Mouse (Mus musculus): ENCODE measurements around the gene Zswim1.
A peak's percentile ranks its signal among the peaks of the same experiment; 100 is the strongest.

The Zswim1 gene

DNA sequence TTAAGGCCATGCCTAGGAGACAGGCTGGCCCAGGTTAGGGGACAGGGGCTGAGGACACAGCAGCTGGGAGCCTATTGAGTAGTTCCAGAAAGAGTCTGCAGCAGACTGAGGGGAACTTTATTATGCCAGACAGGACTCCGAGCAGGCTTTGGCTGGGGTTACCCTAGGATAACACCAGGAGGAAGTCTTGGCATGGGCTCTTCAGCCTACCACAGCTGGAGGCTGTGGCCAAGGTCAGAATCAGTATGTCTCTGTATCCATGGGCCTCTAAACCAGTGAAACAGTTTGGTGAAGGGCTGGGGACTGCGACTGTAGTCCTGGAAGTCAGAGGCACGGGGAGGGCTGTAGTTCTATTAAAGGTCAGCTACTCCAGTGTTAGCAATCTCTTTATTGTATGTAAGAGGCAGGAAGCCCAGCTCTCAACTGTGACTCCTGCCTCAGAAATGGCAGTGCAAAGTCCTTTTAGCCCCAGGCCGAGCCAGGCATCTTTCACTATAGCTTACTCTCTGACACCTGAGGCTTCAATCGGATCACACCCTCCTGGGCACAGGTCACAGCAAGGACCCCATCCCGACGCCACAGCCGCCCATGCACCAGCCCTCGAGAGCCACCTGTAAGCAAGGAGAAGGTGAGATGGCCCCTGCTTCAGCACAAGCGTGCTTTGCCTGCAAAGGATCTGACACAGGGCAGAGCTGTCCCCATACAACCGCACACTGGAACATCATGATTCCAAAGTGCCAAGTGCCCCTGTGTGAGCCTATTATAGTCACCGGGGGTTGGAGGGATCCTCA lies 29.9 kb upstream of the Zswim1 start:
- DNase-seq (ENCODE audit: low read depth, low spot score): no peak

DNA sequence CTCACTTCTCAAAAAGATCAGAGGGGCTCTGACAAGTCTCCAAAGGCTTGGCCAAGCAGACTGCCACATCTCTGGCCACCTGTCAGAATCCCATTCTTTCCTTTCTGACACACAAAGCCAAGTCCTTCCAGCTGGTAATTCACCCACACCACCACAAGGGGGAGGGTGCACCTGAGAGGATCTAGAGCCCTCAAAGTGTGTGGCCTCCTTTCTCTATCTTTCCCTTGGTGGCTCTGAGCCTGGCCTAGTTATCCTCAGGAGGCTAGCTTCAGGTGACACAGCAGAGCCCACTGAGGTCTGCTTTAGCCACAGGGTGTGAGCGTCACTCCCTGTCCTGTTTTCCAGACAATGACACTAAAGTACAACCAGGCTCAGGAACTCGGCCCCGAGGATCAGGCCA lies 29.2 kb upstream of the Zswim1 start:
- peak; percentile 88 for DNase-seq (ENCODE audit: low read depth, low spot score)

DNA sequence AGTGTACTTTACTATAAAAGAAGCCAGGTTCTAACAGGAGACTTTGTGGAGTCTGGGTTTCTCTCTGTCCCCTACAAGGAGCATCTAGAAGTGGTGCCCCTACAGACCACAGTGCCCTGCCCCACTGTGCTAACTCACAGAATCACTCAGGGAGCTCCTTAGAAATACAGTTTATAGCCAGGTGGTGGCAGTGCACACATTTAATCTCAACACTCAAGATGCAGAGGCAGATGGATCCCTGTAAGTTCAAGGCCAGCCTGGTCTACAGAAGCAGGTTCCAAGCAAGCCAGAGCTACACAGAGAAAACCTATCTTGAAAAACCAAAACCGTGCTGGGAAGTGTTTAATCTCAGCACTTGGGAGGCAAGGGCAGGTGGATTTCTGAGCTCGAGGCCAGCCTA lies 28.7 kb upstream of the Zswim1 start:
- peak; percentile 47 for DNase-seq (ENCODE audit: low read depth, low spot score)

DNA sequence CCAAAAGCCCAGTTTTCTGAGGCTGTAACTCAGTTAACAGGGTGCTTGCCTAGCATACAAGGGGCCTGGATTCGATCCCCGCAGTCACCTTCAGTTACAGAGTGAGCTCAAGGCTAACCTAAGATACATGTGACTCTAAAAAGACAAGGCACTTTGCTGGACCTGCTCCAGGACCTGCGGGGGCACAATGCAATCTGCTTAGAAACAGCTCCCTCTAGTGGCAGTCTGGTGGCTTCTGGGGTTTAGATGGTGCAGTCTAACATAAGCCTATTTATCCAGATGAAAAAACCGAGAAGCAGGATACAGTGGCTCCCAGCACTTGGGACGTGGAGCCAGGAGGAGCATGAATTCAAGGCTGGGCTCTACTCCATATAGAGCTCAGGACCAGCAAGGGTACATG lies 28.2 kb upstream of the Zswim1 start:
- peak; percentile 96 for DNase-seq (ENCODE audit: low read depth, low spot score)

DNA sequence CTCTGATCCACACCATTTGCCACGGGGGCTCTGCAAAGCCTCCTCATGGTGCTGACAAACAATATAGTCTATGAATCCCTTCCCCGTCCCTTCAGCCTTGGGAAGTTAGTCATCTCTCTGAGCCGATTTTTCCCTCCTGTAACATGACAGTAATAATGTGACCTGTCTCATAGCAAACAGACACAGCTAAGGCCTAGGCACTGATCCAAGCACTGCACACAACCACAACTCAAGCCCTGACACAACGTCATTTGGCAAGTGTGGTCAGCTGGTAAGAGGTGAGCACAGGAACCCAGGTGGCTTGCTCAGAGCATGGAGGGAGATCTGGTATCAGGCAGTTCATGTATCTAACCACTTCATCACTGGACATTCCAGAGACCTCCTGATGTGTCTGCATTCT lies 26.6 kb upstream of the Zswim1 start:
- DNase-seq (ENCODE audit: low read depth, low spot score): no peak

DNA sequence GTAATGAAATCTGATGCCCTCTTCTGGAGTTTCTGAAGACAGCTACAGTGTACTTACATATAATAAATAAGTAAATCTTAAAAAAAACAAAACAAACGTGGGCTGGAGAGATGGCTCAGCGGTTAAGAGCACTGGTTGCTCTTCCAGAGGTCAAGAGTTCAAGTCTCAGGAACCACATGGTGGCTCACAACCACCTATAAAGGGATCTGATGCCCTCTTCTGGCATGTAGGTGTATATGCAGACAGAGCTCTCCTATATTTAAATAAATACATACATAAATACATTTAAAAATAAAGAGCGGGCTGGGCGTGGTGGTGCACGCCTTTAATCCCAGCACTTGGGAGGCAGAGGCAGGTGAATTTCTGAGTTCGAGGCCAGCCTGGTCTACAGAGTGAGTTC lies 23.9 kb upstream of the Zswim1 start:
- DNase-seq (ENCODE audit: low read depth, low spot score): peak; percentile 45

DNA sequence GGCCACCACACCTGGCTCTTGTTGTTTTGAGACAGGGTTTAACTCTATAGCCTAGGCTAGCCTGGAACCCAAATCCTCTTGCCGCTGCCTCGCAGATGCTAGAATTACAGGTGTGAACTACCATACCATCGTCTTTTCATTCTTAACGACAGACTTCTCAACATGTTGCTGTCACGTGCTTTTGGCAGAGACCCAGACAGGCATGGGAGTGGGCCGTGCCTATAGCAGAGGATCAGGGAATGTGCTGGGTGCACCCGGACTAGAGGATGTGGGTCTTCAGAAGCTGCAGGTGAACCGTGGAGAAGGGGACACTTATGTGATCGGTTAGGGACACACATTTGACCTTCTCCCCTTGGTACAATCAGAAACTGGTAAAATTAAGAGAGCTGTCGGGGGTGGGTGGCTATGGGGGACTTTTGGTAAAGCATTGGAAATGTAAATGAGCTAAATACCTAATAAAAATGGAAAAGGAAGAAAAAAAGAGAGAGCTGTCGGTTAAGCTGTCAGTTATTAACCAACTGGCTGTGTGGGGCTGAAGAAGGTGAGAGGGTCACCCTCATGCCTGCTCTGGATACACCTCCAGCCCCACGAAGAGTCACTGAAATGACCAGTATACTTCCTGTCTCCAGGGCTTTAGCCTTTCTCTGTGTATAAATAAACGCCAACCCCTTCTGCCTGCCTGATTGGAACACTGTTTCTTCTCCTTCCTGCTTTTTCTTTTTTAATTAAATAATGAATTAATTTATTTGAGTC lies 22.1 kb upstream of the Zswim1 start:
- DNase-seq (ENCODE audit: low read depth, low spot score): no peak

DNA sequence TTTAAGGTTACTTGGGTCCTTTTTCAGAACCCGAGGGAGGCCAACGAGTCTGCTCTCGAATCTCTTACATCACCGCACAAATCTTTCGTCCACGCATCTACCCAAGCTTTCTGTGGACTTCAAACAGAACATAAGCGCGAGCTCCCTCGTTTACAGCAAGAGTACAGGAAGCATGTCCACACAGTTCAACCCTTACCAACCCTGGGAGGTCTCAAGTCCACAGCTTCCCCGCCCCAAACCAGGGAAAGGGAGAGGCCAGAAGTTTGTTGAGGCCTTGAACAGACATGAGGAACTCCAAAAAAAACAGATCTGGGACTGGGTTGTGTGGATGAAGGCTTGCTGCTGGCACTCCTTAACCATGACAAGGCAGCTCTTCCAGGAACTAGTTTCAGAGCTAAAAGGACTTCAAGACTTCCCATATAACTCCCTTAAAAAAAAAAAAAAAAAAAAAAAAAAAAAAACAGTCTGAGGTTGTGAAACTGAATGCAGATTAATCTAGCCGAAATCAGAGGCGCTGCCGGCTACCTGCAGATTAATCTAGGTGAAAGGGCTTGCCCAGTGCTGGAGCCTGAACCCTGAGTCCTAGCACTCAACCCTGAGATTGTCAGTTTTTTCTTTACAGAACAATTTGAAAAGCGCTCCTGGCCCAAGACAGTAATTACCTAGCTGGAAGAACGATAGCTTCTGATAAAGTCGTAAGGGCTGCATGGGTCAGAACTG lies 19.1 kb upstream of the Zswim1 start:
- DNase-seq (ENCODE audit: low read depth, low spot score): no peak

DNA sequence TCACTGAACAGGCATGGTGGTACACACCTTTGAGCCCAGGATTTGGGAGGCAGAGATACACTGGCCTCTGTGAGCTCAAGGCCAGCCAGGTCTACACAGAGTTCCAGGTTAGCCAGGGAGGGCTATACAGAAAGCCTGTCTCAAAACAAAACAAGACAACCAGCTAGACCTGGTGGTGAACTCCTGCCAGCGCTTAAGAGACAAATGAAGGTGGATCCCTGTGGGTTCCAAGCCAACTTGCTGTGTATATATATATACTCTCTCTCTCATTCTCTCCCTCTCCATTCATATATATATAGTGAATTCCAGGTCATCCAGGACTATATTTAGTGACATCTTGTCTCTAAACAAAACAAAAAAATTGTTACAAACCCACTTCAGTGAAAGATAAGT lies 18.6 kb upstream of the Zswim1 start:
- DNase-seq (ENCODE audit: low read depth, low spot score): no peak

DNA sequence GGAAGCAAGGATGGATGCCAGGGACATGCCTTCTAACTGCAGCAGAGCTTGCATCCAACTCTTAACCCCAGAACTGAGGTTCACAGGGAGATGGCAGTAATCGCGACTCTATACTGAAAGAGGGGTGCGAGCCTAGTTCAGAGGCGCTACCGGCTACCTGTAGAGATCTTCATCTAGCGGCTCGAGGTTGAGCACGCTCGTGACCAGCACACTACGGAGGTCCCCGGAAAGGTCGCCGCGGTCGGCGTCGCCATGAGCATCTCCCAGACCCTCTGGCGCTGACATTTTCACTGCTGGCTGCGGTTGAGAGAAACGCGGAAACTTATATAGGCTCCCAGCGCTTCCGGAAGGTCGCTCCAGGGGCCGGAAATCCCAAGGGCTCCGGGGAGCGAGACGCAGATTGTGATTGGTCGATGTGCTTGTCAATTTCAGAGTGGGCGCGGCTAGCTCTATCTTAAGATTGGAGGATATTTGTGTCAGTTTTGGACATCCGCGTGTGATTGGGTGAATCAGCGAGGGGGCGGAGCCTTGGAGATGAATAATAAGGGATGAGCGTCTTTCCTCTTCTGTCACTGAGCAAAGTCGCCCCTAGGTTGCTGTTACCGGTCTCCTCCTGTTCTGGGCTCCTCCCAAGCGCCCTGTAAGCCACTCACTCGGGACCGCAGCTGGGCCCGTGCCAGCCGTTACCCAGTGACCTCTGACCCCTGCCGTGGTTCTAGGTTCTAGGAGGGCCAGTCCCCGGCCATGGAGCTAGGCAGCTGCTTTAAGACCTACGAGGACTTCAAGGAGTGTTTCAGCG lies 17.8 kb upstream of the Zswim1 start, which contains the start of the genes Acot8 and Zswim3:
Gene Acot8 (minus strand): TSS at position 350 of the 799 bp plus-strand sequence.
Gene Zswim3 (plus strand): TSS at position 566 of the 799 bp plus-strand sequence.
- peak; percentile 99 for DNase-seq (ENCODE audit: low read depth, low spot score)

DNA sequence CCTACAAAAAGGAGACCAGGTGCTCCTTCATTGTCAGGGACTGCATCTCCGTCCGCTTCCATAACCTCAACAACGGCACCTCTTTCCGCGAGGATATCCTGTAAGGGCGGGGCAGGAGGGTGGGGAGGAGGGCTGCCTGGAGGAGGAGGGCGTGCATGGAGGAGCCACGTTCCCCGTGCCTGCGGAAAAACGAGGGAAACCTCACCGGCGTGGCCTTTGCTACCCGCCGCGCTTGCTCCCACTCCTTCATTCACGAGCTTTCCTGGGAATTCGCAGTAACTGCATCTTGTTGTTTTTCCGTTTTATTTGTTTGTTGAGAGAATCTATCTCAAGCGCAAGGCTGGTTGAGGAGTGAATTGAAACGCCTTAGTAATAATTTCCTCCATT lies 17.2 kb upstream of the Zswim1 start:
- DNase-seq (ENCODE audit: low read depth, low spot score): peak; percentile 67

DNA sequence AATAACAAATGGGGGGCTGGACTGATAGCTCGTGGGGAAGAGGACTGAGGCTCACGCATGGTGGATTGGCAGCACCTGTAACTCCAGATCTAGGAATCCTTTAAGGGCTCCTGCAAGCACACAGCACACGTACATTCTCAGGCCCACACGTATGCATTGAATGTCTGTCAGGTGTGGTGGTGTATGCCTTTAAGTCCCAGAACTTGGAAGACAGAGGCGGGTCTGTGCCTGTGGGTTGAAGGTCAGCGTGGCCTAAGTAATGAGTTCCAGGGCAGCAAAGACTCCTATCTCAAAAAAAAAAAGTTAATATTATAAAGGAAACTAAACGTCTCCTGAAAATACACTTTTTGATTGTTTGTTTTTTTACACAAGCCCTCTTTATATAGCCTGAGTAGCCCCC lies 15.9 kb upstream of the Zswim1 start:
- DNase-seq (ENCODE audit: low read depth, low spot score): no peak

DNA sequence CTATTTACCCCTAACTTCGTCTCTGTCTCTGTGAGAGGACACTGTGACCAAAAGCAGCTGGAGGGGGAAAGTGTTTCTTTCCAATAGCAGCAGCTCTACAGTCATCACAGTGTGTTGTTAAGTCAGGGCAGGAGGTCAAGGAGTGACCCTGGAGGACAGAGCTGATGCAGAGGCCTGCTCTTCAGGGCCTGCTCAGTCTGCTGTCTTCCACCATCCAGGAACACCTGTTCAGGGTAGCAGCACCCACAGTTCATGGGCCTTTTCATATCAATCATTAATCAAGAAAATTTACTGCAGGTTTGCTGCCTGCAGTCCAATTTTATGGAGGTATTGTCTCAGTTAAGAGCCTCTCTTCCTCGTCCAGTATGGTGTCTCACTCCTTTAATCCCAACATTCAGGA lies 8.9 kb upstream of the Zswim1 start:
- DNase-seq (ENCODE audit: low read depth, low spot score): no peak

DNA sequence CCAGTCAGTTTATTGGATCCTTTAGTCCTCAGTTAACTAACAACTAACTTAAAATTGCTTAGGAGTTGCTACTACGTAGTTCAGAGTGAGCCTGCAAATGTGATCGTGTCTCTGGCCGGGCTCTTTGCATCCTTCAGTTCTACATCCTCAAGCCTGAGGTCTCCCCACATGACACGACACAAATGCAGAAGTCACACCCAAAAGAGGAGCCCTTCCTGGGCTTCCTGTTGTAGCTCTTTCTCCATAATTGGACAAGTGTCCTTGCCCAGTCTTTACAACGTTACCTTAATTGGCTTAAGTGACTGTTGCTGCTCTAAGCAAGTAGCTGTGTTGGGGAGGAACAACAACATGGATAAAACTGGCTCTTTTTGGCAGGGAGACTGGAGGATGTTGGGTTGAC lies 7.1 kb upstream of the Zswim1 start:
- DNase-seq (ENCODE audit: low read depth, low spot score): no peak

DNA sequence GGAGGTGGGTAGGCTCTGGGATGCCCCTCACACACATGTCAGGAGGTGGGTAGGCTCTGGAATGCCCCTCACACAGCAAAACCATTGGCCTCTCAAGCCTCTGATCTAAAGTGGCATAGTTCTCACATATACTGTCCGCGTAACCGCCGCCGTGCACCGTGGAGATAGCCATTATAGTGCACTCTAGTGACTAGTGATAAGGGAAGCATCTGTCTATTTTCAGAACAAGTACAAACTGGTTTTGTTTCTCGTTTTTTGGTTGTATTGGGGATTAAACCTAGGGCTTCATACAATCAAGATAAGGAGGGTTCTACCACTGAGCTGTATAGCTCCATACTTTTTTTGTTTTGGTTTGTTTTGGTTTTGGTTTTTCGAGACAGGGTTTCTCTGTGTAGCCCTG lies 6.7 kb upstream of the Zswim1 start:
- DNase-seq (ENCODE audit: low read depth, low spot score): no peak

DNA sequence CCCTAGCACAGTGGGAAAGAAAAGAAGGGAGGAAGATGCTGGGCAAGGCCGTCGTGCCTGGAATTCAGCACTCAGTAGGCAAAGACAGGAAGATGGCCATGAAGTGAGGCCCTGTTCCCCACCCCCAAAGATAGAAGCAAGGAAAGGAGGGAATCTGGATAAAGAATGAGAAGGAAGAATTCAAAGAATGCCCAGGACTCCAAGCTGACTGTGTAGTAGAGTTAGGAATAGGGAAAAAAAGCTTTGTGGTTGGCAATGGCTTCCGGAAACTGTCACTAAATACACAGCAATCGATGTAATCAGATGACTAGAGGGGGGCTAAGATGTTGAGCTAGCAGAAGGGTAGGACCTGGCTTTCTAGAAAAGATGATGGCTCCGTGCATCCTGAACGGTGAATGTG lies 5.3 kb upstream of the Zswim1 start:
- no peak for DNase-seq (ENCODE audit: low read depth, low spot score)

DNA sequence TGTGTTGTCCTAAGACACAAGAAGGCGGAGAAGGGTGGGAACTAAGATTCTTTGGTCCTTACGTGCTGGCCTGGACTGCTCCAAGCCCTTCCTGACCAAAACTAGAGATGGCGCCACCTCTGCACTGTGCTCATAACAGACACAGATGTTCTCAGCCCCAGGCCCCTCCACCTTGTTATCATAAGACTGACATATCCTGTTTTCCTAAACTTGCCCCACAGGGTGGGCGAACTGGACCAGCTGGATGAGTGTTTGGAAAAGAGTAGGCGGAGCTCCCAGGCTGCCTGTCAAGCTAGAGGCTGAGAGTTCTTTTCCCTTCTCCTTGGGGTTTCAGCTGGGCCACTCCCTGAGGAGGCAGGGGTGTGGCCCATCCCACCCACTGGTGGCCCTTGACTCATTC lies 4.8 kb upstream of the Zswim1 start:
- DNase-seq (ENCODE audit: low read depth, low spot score): no peak

DNA sequence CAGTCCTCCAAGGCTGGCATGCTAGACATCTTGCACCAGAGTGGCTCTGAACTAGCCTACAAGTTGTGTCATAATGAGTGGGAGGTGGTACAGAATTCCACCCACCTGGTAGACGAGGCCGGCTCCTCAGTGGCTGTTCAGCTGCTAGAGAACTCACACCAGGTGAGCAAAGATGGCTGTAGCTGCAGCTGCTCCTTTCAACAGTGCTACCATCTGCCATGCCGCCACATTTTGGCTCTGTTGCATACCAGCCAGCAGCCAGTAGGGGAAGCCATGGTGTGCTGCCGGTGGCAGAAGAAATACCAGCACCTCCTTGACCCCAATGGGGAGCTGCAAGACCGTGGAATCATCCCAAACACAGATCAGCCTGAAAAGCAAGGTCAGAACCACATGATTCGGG lies 1.4 kb upstream of the Zswim1 start:
- DNase-seq (ENCODE audit: low read depth, low spot score): peak; percentile 71

DNA sequence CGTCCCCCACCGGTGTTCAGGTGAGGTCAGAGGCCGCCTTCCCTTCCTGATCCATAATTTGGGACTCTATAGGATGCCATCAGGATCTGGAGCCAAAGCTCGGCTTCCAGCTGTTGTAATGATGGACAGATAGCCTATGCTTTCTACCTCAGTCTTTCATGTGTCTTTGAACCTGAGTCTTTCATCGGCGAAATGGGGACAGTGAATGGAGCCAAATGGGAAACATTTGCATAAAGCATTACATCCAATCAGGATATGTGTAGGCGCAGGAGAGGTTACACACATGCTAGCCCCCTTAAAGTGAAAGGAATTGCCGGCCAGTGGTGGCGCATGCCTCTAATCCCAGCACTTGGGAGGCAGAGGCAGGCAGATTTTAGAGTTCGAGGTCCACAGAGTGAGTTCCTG lies 697 bp downstream of the Zswim1 start:
- peak; percentile 83 for DNase-seq (ENCODE audit: low read depth, low spot score)

DNA sequence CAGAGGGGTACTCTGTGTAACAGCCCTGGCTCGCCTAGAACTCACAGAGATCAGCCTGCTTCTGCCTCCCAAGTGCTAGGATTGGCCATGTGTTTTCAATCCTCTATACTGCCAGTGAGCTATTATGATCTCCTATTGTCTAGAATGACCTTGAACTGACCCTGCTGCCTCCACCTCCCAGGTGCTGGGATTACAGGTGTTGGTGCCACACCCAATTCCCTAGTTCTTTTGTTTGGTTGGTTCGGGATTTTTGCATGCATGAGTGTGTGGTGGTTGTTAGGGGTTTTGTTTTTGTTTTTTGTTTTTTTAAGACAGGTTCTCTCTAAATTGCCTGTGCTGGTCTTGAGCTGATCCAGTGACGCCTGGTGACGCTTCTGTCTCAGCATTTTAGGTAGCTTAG lies 1.5 kb downstream of the Zswim1 start:
- DNase-seq (ENCODE audit: low read depth, low spot score): no peak

DNA sequence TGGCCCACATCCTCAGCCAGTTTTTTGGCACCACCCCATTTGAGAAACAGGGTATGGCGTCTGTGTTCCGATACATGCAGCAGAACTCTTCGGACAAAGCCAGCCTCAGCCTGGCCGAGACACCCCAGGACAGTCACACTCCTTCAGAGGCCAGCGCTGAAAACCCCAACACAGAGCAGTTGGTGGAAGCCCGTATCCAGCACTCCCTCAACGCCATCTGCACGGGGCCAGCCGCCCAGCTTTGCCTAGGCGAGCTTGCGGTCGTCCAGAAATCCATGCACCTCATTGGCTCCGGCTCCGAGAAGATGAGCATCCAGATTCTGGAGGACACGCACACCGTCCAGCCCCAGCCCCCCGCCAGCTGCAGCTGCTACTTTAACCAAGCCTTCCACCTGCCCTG lies 3.0 kb downstream of the Zswim1 start:
- no peak for DNase-seq (ENCODE audit: low read depth, low spot score)

Data from brain, adult 2 months (tissue).